Mouse (Mus musculus): Measurements from ENCODE around the gene Spata32.

- TF ChIP-seq EP300 (IDR thresholded peaks at IDR 0.05), result no peak
- peak; percentile 53 for TF ChIP-seq CTCF (IDR thresholded peaks at IDR 0.05)
These were observed 56.1 kb downstream of the Spata32 start for GRCm38 (mm10) chr11:103162132-103162531.

All from lung, postnatal 0 days (tissue).